Mouse (Mus musculus) kidney, adult 18-20 months (tissue): ENCODE data around the gene Art3.

Experiments used
- DNase-seq: peaks from one replicate; pipeline ENCODE4 v3.0.0; 2021

Art3 gene

GRCm38 (mm10) chr5:92430723-92431122 lies 99.1 kb downstream of the Art3 start:
- no peak for DNase-seq

GRCm38 (mm10) chr5:92431611-92432010 lies 100.0 kb downstream of the Art3 start:
- no peak for DNase-seq

GRCm38 (mm10) chr5:92434070-92434469 lies 102.4 kb downstream of the Art3 start:
- DNase-seq: no peak

GRCm38 (mm10) chr5:92434571-92434985 lies 103.0 kb downstream of the Art3 start:
- no peak for DNase-seq

- DNase-seq: peak; percentile 97
Observed at GRCm38 (mm10) chr5:92435025-92435584, 103.5 kb downstream of the Art3 start, which contains the start of gene Nup54. Gene Nup54 (minus strand): TSS chr5:92435219.

- no peak for DNase-seq
Observed at GRCm38 (mm10) chr5:92438540-92438939, 106.9 kb downstream of the Art3 start.

- no peak for DNase-seq
Observed at GRCm38 (mm10) chr5:92441494-92441893, 109.9 kb downstream of the Art3 start.

- no peak for DNase-seq
Observed at GRCm38 (mm10) chr5:92442914-92443313, 111.3 kb downstream of the Art3 start.

- DNase-seq: no peak
Observed at GRCm38 (mm10) chr5:92445016-92445415, 113.4 kb downstream of the Art3 start.

GRCm38 (mm10) chr5:92446736-92447135 lies 115.1 kb downstream of the Art3 start:
- DNase-seq: no peak

- DNase-seq: no peak
Observed at GRCm38 (mm10) chr5:92452876-92453275, 121.2 kb downstream of the Art3 start.

- DNase-seq: no peak
Observed at GRCm38 (mm10) chr5:92457410-92457809, 125.8 kb downstream of the Art3 start.

- no peak for DNase-seq
Observed at GRCm38 (mm10) chr5:92458726-92459125, 127.1 kb downstream of the Art3 start.

- peak; percentile 75 for DNase-seq
Observed at GRCm38 (mm10) chr5:92461321-92461720, 129.7 kb downstream of the Art3 start.
